Mouse (Mus musculus) midbrain, embryonic 10.5 days (tissue): Measurements from ENCODE around the gene Cenph. TPM values are rescaled to one million over a fixed set of nuclear protein-coding genes. Genes with fewer than 3 reads are reported as not detected.

Source experiments
- polyA plus RNA-seq: library from polyadenylated mRNA; unstranded; fragments of >200 nt; fragmentation: Nextera tagmentation; extraction: Ambion mirVana; gene quantifications from 2 replicates; pipeline ENCODE4 v1.2.1, GENCODE M21; 2016

Cenph gene
- polyA plus RNA-seq, 1 experiment from 2014 or later, result 67.0 TPM

Other genes with a start within 250 kb of the Cenph start
- gene Ocln, start 223.2 kb downstream of the Cenph start, polyA plus RNA-seq, result 1.2 and 1.5 TPM in 2 replicates
- gene Marveld2, start 158.9 kb downstream of the Cenph start, polyA plus RNA-seq, result 2.1 and 2.3 TPM in 2 replicates
- gene Ak6, start 124.9 kb downstream of the Cenph start, polyA plus RNA-seq, result 342 and 358 TPM in 2 replicates
- 20.0 and 21.7 TPM in 2 replicates for gene Rad17, start 124.8 kb downstream of the Cenph start, polyA plus RNA-seq
- gene Taf9, start 124.3 kb downstream of the Cenph start, polyA plus RNA-seq, result 20.6 and 22.1 TPM in 2 replicates
- 2.7 TPM in 2 replicates for gene Ccdc125, start 106.2 kb downstream of the Cenph start, polyA plus RNA-seq
- gene Cdk7, start 45.0 kb downstream of the Cenph start, polyA plus RNA-seq, result 81.7 and 97.3 TPM in 2 replicates
- 140 and 160 TPM in 2 replicates for gene Mrps36, start 31.2 kb downstream of the Cenph start, polyA plus RNA-seq
- gene Ccnb1, start 10.7 kb upstream of the Cenph start, polyA plus RNA-seq, result 451 and 479 TPM in 2 replicates
- gene Slc30a5, start 57.5 kb upstream of the Cenph start, polyA plus RNA-seq, result 34.9 and 35.6 TPM in 2 replicates